Mouse (Mus musculus): ENCODE data around the gene Prss2.
"Not testable (repeated sequence)": the region's sequence is repeated elsewhere in the genome, so short reads cannot be mapped to it uniquely, and the experiment has no call there.

The Prss2 gene

DNA sequence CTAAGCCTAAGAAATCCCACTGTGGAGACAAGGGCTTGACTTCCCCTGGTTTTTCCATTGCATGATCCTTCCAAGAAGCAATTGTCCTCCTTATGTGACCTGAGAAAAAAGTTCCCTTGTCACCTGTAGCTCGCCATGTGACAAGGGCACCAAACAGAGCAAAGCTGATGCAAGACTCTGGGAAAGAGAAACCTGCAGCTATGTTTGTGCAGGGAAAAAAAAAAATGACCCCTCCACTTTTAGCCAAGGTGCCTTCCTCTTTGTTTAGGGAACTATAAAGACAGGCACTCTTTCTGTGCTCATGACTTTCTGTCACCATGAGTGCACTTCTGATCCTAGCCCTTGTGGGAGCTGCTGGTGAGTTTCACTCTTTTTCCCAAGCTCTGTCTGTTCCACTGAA lies at the start of gene Prss2:
Gene Prss2 (plus strand): TSS at position 301 of the 400 bp plus-strand sequence.
- DNase-seq: no peak

DNA sequence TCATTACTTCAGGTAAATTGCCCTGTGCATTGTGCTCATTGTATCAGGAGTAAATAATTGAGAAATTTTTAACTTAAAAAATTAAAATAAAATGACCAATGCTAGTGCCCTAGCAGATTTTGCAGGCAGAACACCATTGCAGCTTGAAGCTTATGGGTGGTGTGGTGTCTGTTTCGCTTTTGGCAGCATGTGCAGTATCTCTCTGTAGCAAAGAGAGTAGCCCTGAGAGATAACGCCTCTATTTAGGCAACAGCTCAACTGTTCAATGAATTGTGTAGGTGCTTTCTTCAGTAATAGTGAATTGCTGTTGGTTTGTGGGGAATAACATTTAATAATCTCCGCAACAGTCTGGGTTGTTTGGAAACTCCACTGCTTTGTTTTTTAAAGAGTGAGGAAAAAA lies 22.2 kb upstream of the Prss2 start:
- DNase-seq: no peak

DNA sequence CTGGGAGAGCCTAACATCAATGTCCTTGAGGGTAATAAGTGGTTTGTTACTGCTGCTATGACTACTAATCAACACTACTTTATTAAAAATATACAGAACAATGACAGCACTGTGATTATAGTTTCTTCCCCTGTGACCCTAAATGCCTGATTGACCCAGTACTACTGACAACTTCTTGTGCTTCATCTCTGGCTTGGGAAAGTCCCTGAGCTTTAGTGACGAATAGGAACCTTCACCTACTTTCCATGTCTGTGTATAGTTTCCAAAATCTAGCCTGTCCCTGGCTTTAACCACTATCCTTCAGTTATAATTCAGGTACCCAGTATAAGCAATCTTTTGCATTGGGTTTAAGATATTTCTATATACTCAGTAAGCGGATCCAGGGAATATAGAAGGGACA lies 16.7 kb upstream of the Prss2 start:
- no peak for DNase-seq

DNA sequence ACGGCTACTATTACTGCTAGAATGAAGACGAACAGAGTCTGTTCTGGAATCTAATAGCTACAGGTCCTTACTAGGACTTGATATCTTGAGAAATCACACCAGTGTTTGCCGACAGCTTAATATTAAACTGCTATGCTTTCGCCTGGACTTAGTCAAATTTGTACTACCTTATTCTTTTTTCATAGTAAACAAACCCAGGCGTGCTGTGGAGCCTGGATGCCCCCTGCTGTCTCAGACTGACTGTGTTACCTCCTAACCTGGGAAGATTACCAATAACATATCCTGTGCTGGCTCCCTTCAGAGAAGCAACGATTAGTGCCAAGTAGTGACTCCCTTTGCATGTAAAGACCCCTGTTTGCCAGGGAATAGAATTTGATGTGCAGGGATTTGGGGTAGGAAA lies 16.3 kb upstream of the Prss2 start:
- no peak for DNase-seq

DNA sequence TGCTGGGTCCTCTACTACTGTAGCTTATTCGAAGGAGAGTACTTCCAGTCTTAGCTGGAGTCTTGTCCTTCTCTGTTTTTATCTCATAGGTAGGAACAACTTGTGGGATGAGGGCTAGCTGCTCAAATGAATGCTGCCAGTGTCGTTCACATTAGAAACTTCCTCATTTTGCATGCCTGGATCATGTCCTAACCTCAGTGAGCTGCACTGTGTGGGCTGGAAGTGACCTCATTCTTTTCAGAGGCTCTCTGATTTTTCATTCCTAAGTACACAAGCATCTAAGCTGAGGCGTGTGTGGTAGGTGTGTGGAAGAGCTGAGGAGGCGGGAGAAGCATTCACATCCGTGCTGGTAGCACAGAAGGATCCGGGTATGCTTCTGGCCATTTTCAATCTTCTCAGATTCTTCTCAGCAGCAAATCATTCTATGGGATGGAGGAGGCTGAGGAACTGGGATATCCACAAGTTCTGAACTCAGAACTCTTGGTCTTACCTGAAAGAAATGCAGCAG lies 3.5 kb upstream of the Prss2 start:
- no peak for DNase-seq

DNA sequence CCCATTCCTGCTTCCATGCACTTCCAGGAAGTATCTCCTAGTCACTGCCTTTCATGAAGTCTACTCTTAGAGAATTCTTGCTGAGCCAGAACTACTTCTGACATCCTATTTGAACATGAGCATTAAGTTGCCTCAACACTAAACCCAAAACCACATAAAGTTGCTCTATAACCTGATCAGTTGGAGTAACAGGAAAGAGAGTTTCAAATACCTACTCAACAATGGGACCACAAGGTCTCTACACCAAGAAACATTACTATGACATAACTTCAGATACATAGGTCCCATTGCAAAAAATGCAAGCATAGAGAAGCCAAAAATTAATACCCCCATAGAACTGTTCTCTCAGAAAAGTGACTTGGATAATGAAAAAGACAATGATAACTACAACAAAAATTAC lies 4.9 kb downstream of the Prss2 start:
- no peak for DNase-seq

DNA sequence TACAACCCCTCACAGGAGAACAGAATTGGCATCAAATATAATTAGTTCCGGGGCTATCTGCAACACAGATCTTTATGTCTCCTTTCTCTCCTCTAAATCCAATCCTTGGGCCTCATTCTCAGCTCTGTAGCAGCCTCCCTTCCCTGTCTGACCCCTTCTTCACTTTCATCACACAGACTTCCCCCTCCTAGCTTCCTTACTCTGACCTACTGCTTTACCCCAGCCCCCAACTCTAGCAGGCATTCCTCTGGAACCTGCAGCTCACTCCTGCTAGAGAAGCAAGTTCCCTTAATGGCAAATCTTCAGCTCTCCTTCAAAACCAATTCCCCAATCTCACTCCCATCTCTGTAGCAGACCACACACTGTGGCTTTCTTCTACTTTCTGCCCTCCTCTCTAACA lies 5.8 kb downstream of the Prss2 start:
- no peak for DNase-seq

DNA sequence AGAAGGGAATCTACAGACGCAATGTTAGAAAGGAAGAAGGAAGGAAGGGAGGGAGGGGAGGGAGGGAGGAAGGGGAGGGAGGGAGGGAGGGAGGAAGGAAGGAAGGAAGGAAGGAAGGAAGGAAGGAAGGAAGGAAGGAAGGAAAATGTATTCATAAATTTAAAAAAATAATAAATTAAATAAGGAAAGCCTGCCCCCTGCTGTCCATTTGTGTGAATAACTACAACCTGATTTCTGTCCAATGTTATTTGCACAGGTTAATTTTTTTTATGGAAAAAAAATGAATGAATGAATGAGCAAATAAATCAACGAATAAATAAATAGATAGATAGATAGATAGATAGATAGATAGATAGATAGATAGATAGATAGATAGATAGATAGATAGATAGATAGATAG lies 8.4 kb downstream of the Prss2 start:
- peak; percentile 8 to 36 for DNase-seq

DNA sequence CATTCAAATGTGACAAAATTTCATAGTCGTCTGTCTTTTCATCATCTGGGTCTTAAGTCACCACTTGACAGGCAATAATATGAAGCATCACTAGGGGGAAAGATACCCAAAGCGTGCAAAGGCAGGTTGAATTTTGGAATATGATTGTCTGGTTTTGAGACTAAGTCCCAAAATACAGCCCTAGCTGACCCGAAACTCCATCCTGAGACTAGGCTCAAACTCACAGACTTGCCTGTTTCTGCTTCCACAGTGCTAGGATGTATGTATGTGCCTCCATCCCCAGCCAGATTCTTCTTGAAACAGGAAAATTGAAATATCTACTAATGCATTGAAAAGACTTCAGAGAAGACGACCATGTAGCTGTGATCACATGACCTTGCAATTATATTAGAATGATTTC lies 10.6 kb downstream of the Prss2 start:
- DNase-seq: no peak

DNA sequence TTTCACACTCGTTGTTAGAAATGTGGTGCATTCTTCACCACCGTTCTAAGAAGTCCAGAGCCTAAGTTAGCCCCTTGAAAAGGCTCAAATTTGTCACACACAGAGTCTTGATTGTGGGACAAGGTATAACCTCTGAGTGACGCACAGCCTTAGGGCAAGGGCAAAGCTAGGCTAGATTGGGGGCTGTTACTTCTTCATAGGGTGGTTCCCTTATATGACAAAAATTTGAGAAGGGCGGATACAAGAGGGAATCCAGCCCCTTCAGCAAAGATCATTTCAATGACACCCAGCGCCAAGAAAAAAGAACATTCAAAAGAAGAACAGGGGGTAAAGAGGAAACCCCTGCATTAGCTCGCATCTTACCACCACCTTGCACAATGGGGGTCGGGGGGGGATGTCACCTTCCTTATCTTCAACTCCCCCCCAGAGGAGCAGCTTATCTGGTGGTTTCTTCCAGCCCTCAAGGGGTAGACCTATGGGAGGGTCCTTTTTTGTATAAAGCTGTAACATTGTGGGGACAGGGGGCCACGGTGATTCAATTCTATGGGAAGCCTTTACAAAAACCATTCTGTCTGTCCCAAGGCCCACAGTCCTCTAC lies 11.2 kb downstream of the Prss2 start:
- DNase-seq: no peak

DNA sequence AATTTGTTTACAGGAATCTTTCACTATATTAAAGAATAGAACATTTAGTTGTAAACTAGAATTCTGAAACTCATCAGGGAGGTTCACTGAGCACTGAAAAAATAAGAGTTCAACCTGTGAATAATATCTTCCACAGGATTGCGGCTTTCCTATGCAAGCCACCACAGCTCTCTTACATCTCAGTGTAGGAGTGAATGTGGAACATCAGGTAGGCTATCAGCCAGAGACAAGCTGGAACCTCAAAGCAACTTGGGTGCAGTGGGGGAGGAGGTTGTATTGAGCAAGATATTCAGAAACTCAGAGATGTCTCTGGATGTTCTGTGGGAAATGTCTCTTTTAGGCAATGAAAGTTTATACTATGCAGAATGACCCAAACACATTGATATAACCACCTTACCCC lies 15.8 kb downstream of the Prss2 start:
- no peak for DNase-seq

DNA sequence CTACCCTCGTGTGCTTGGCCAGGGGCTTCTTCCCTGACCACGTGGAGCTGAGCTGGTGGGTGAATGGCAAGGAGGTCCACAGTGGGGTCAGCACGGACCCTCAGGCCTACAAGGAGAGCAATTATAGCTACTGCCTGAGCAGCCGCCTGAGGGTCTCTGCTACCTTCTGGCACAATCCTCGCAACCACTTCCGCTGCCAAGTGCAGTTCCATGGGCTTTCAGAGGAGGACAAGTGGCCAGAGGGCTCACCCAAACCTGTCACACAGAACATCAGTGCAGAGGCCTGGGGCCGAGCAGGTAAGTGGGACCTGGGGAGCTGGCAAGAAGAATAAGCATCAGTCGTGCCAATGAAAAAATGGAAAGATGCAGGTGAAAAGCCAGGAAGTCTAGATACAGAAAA lies 16.7 kb downstream of the Prss2 start:
- not testable (repeated sequence) for DNase-seq

DNA sequence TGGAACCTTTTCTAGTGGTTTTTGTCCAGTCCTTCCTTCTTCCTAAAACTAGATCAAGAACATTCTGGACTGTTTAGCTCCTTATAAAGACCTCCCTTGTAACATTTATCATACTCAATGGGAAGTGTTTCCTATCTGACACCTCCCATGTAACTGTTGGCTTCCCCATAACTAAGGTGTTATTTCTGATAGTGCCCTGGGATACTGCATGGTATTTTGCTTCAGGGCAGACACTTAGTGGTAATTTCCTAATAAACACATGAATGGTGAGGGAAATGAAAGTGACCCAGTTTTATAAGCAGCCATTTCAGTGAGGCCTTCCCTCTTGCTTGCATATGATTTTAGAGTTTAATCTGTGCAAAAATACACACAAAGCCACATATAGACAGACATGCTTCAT lies 19.2 kb downstream of the Prss2 start:
- no peak for DNase-seq

DNA sequence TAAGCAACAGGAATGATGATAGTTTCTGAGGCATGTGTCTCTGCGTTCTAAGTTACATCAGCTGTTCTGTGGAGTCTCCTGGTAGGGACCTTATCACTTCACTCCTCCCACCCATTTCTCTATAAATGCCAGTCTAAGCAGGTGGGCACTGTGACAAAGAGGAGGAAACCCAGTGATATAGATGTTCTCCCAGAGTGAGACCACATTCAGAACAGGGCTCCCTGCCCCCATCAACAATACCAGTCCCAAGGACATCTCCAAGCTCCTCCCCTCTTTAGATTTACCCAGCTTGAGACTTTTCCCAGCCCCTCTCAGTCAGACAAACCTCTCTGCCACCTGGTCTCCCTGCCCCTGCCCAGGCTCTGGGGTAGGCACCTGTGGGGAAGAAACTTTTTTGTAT lies 20.2 kb downstream of the Prss2 start:
- no peak for DNase-seq

DNA sequence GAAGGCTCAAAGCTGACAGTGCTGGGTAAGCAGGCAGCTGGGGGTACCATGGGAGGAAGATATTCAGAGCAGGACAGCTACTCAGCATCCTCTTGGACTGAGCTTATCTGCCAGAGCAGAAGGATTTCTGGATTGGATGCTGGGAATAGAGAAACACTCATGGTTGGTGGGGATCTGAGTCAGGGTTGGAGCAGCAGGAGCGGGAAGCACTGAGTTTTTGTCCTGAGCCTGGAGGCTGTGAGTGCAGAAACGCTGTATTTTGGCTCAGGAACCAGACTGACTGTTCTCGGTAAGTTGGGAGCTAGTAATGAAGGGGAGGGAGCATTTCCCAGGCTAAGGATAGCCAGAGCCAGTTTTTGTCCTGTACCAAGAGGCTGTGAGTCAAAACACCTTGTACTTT lies 21.4 kb downstream of the Prss2 start:
- DNase-seq: no peak

DNA sequence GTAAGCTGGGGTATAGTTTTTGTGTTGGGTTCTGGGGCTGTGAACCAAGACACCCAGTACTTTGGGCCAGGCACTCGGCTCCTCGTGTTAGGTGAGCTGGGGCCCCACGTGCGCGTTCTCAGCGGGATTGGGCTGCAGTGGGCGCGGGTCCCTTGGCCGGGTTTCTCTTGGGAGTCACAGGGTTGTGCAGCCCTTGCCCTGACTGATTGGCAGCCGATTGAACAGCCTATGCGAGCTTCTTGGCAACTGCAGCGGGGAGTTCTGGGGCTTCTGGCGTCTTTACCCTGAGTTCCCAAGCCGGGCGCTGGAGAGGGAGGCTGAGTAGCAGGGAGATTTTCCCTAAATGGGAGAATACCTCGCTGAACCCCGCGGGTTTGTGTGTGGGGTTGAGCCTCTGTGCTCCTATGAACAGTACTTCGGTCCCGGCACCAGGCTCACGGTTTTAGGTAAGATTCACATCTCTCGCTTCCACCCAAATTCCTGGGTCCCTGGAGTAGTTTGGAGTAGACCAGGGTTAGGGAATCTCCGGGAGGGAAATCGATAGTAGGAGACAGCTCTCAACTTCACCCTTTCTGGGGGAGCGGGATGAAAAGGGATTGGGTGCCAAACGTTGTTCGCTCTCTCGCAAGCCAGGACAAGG lies 21.9 kb downstream of the Prss2 start:
- peak; percentile 10 to 16 for DNase-seq

DNA sequence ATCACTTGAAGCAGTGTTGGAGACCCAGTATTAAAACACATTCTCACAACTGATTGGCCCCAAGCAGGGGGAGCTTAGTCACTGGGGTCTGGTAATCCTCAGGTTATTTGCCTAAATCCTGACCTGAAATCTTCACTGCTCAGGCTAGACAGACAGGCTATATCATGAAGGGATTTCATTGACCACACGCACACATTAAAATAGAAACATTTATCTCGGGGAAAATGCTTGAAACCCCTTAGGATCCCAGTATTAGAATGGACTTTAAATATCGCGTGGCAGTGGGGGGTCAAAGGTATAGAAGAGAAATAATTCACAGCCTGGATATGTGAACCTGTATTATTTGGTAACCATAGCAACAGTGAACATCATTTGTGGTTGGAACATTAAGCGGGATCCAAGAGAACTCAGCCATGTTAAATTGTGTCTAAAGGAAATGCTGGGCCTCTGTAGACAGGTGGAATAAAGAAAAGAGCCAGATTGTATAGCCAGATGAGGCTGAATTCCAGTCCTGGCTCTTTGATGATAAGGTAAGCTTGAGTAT lies 22.9 kb downstream of the Prss2 start:
- DNase-seq: no peak

DNA sequence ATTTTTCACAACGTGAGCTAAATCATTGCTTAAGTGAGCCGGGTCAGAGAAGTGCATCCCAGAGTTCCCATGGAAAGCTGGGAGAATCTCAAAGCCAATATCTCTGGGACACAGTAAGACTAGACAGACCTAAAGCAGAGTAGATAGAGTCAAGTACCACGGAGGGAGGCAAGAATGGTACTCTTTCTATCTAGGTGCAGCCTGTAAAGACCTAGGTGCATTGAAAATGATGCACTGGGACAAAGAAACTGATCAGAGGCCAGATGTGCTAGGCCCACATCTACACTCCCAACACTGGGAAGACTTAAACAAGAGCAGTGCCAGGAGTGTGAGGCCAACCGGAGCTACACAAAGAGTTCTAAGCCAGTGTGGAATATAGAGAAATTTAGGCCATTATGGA lies 23.7 kb downstream of the Prss2 start:
- no peak for DNase-seq

DNA sequence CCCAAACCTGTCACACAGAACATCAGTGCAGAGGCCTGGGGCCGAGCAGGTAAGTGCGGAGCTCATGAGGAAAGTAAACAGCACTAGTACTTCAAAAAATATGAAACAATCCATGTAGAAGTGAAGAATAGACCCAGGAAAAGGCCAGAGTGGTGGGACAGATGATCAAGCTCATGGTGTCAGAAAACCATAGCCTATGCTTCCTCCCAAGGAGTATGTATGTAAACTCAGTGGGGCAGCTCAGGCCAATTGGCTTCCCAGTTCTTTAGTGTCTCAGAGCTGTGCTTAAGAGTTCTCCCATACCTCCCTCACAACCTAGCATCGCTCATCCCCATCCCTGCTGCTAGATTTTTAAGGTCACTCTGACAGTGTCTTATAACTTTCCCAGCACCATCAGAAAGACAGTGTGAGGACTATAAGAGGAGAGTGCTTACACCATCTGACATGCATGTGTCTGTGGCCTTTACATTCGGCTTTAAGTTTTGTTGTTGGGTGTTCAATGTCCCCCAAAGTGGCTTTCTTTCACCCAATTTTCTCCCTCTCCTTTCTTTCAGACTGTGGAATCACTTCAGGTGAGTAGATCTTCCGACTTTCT lies 25.6 kb downstream of the Prss2 start:
- DNase-seq: no peak

DNA sequence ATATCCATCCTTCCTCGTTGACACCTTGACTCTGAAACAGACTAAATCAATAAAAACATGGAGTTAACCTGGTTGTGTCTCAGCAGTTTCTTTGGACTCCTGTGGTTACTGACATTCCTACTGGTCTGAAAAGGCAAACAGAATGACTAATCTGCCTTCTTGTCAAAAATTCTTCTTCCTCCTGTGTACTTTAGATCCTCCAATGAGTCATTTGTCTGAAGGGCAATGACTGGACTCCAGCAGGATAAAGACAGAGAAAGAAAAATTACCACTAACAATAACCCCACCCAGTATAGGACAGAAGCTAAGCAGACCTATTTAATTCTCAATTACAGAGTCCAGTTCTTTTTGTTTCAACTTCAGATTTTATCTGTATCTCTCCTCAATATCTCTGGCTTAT lies 26.7 kb downstream of the Prss2 start:
- DNase-seq: no peak

DNA sequence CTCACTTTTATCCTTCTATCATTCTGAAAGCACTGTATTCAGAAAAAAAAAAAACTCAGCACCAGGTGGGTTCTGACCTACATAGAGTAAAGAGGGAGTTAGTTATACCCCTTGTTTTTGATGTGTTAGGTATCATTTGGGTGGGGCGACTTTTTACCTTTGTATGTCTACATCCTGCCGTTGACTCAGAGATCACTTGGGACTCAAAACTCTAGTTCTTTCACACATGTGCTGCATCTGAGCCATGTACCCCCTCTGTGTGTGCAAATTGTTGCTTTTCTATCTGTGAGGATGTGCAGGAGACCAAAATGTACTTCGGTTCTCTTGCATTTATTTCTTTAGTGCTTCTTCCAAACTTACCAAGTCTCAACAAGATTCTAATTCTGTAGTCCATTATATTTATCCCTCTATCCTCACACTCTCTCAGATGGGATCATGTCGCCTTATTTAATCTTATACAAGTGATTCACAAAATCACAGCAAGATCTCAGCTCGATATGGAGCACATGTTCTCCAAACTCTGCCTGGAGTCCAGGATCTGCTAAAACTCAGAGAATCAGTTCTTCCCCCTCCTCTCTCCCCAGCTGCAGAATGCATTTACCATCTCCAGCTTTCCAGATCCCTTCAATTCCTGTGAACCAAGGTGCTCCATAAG lies 31.9 kb downstream of the Prss2 start:
- DNase-seq: no peak

DNA sequence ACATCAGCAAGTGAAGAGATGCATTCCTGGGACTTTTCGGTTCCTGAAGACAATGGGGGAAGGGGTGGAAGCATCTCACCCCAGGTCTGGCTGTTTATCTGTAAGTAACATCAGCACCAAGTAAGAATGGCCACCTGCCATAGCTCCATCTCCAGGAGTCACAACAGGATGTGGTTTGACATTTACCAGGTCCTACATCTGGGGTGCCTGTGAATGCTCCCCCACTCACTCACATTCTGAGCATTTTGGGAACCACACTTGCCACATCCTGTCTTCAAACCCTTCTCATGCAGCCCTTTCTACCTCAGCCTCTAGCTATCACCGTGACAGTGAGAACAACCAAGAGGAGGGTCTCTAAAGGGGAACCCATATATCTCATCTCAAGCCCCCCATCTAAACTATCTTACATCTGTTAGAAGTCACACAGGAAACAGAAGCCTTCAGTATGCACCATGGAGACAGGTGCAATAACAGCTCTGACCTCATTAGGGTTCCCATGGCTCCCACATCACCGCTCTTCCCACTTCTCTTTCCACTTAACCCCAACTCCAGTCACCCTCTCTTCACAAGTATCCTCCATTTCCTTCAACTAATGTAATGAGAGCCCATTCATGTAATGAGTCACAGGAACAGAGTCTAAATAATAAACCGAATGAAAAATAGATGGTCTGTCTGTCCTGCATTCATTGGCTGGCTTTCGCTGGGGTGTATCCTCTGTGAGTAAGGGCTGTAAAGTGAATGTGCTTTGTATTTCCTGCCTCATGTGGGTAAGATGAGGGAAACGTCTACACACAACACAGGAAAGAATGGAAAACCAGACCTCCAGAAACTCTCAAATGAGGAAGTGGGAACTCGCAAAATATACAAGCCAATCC lies 32.9 kb downstream of the Prss2 start:
- DNase-seq: no peak

DNA sequence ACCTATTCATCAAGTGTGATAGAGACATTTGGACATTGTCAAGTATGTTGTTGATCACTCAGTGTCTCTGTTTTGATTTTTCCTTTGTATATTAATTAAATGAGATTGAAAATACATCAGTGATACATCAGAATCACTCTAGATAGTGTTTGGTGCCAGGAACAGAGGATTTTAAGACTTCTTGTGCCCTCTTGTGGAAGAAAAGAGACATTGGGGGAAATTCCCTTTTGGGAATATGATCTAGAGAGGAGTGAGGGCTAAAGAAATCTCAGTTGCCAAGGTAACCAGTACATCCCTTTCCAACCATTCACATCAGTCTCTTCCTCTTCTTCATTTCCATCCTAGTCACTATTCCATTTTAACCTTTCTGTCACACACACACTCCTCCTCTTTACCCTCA lies 34.8 kb downstream of the Prss2 start:
- no peak for DNase-seq
